Mouse (Mus musculus) testis, adult 2 months (tissue): Measurements from ENCODE around the gene Trim7.
A peak's percentile ranks its signal among the peaks of the same experiment; 100 is the strongest.

Experiments
- CTCF ChIP-seq: fragments of 200-500 bp; IDR thresholded peaks from 2 replicates; pipeline ENCODE4 v1.5.1; 2012; ENCODE audit warnings: low read depth, mild to moderate bottlenecking, inconsistent platforms, low read length, moderate library complexity; ENCODE audit not compliant: control insufficient read depth, insufficient read depth, insufficient replicate concordance
- POLR2A ChIP-seq: fragments of 200-500 bp; IDR thresholded peaks from 2 replicates; pipeline ENCODE4 v1.6.1; 2012; ENCODE audit warnings: low read depth, mild to moderate bottlenecking, inconsistent platforms, low read length, moderate library complexity; ENCODE audit not compliant: control insufficient read depth

DNA sequence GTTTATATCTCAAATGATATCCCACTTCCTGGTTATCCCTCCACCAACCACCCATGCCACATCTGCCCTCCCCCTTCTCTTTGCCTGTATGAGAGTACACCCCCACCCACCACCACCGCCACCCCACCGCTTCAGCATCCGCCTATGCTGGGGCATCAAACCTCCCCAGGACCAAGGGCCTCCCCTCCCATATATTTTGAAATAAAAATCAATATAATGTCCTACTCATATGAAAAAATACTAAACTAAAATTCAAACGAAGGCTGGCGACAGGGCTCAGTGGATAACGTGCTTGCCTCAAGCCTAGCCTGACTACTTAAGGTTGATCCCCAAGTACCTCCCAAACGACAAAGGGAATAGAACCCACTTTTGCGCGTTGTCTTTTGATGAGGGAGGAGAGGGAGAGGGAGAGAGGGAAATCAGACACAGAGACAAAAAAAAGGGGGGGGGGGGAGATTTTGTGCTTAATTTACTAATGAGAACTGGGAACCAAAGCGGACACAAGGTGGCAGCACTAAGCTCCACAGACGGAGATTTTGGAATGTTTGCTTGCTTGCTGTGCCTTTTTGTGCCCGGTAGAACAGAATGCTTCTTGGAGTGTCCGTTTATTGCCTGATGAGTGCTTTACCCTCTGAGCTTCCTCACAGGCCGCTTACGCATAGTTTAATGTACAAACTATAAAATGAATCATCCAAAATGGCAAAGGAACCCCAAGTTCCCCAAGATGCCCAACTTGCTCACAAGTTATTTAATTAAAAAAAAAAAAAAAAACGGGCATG lies 37.4 kb upstream of the Trim7 start:
- TF ChIP-seq CTCF = peak; percentile 33; the same call in 1 of the 2 replicates
- TF ChIP-seq POLR2A = no peak
